Mouse (Mus musculus) CH12.LX (cell line): Measurements from ENCODE around the gene Abhd15.

Source experiments
- BHLHE40 ChIP-seq: IDR thresholded peaks from 2 replicates; pipeline ENCODE4 v1.6.1; 2011; ENCODE audit warnings: mild to moderate bottlenecking, low read depth, low read length, improper control_type of control experiment
- CTCF ChIP-seq, 2 experiments: IDR thresholded peaks in 1 of 2; conservative IDR thresholded peaks in 1 of 2; 2 replicates each; pipeline ENCODE4 v1.5.1; 2011 to 2012; ENCODE audit warnings: low read depth in 2 of 2, low read length in 2 of 2, improper control_type of control experiment in 1 of 2, inconsistent platforms in 1 of 2, mild to moderate bottlenecking in 1 of 2, moderate library complexity in 1 of 2
- E2F4 ChIP-seq: IDR thresholded peaks from 2 replicates; pipeline ENCODE4 v1.6.1; 2011; ENCODE audit warnings: low read depth, low read length, improper control_type of control experiment; ENCODE audit not compliant: insufficient replicate concordance
- EP300 ChIP-seq: IDR thresholded peaks from 2 replicates; pipeline ENCODE4 v1.6.1; 2011; ENCODE audit warnings: low read length, improper control_type of control experiment
- ETS1 ChIP-seq: conservative IDR thresholded peaks from 2 replicates; pipeline ENCODE4 v1.6.1; 2012; ENCODE audit warnings: low read depth, mild to moderate bottlenecking, inconsistent platforms, low read length, improper control_type of control experiment, moderate library complexity
- MAFK ChIP-seq: IDR thresholded peaks from 2 replicates; pipeline ENCODE4 v1.6.1; 2011; ENCODE audit warnings: low read length, improper control_type of control experiment; ENCODE audit not compliant: insufficient replicate concordance
- MXI1 ChIP-seq: IDR thresholded peaks from 2 replicates; pipeline ENCODE4 v1.6.1; 2011; ENCODE audit warnings: mild to moderate bottlenecking, low read depth, low read length, improper control_type of control experiment
- POLR2A ChIP-seq: IDR thresholded peaks from 2 replicates; pipeline ENCODE4 v1.6.1; 2011; ENCODE audit warnings: low read depth, mild to moderate bottlenecking, improper control_type of control experiment, low read length
- POLR2AphosphoS2 ChIP-seq: IDR thresholded peaks from 2 replicates; pipeline ENCODE4 v1.6.1; 2011; ENCODE audit warnings: low read depth, low read length, improper control_type of control experiment
- USF2 ChIP-seq: conservative IDR thresholded peaks from 2 replicates; pipeline ENCODE4 v1.6.1; 2011; ENCODE audit warnings: low read depth, low read length, improper control_type of control experiment

- TF ChIP-seq POLR2AphosphoS2, result no peak
- TF ChIP-seq E2F4, result no peak
- no peak for TF ChIP-seq BHLHE40
- no peak for TF ChIP-seq EP300
- no peak for TF ChIP-seq MAFK
- TF ChIP-seq CTCF (conservative IDR thresholded peaks at IDR 0.05 in 1 of 2, IDR thresholded peaks at IDR 0.05 in 1 of 2; ENCODE audit: low read depth in 2 of 2, low read length in 2 of 2), result no peak
- no peak for TF ChIP-seq USF2
- TF ChIP-seq POLR2A, result no peak
- no peak for TF ChIP-seq ETS1
- TF ChIP-seq MXI1, result no peak
Measured at GRCm38 (mm10) chr11:77485229-77485628, 29.7 kb upstream of the Abhd15 start.
